In genomic region chr6:143021756-143022155, GRCm38 (mm10) we compare ENCODE assay signal across 33 mouse cellular contexts.
"Had no signal": no experiment of that assay in that cellular context is flagged by ENCODE, and none has a peak within 500 bp of the region (broad histone marks: within the 10 kb centered on the region; RNA-seq: fewer than 3 reads in every experiment).

No protein-coding gene starts in this region.

- ATAC-seq: hindbrain, embryonic 16.5 days; hindbrain, postnatal 0 days; inflammation-experienced regulatory T-cells, adult 6 months; intestine, embryonic 15.5 days; intestine, embryonic 16.5 days; intestine, postnatal 0 days had no signal

- DNase-seq: heart, postnatal 10 days; heart, postnatal 14 days; heart, postnatal 4 days; kidney, adult 11 months; kidney, adult 18-20 months; kidney, adult 2 months; kidney, adult 8-10 months; kidney, adult 9 months; kidney, postnatal 10 days; kidney, postnatal 14 days; kidney, postnatal 25 days; kidney, postnatal 36 days; kidney, postnatal 4 days; layer of hippocampus, adult 9-11 months; layer of hippocampus, postnatal 36 days had no signal

- H3K27ac ChIP-seq: heart, embryonic 13.5 days; heart, embryonic 15.5 days; hindbrain, embryonic 10.5 days; hindbrain, embryonic 12.5 days; hindbrain, embryonic 13.5 days; hindbrain, embryonic 14.5 days; hindbrain, embryonic 15.5 days; hindbrain, postnatal 0 days; intestine, embryonic 15.5 days; kidney, embryonic 15.5 days; kidney, postnatal 0 days; layer of hippocampus, adult 2 months; left cerebral cortex, adult 2 months had no signal

- H3K4me2 ChIP-seq: heart, embryonic 11.5 days; heart, embryonic 13.5 days; heart, embryonic 15.5 days; hindbrain, embryonic 12.5 days; hindbrain, embryonic 13.5 days; hindbrain, embryonic 14.5 days; hindbrain, embryonic 15.5 days; intestine, embryonic 15.5 days; kidney, embryonic 15.5 days had no signal

- H3K4me1 ChIP-seq: heart, embryonic 15.5 days; hindbrain, embryonic 10.5 days; hindbrain, embryonic 12.5 days; hindbrain, embryonic 13.5 days; hindbrain, embryonic 15.5 days; intestine, embryonic 15.5 days; kidney, embryonic 15.5 days had no signal

- H3K27me3 ChIP-seq: heart, embryonic 13.5 days; heart, embryonic 15.5 days; hindbrain, embryonic 12.5 days; hindbrain, embryonic 13.5 days; hindbrain, embryonic 15.5 days; intestine, embryonic 15.5 days; kidney, embryonic 15.5 days had no signal

- H3K9me3 ChIP-seq: heart, embryonic 13.5 days; heart, embryonic 15.5 days; hindbrain, embryonic 10.5 days; hindbrain, embryonic 12.5 days; hindbrain, embryonic 13.5 days; hindbrain, embryonic 15.5 days; intestine, embryonic 15.5 days; kidney, embryonic 15.5 days had no signal

- H3K9ac ChIP-seq: heart, embryonic 13.5 days; heart, embryonic 15.5 days; hindbrain, embryonic 12.5 days; hindbrain, embryonic 13.5 days; hindbrain, embryonic 14.5 days; hindbrain, embryonic 15.5 days; intestine, embryonic 15.5 days; kidney, embryonic 15.5 days had no signal

- H3K4me3 ChIP-seq: heart, embryonic 13.5 days; heart, embryonic 15.5 days; hindbrain, embryonic 10.5 days; hindbrain, embryonic 12.5 days; hindbrain, embryonic 13.5 days; hindbrain, embryonic 15.5 days; intestine, embryonic 15.5 days; kidney, embryonic 15.5 days; layer of hippocampus, adult 2 months; left cerebral cortex, adult 2 months had no signal
